Mouse (Mus musculus) thymus, adult 2 months (tissue): ENCODE data around the gene Myrip.

Experiments used
- CTCF ChIP-seq: fragments of 200-500 bp; IDR thresholded peaks from 2 replicates; pipeline ENCODE4 v1.5.1; 2012; ENCODE audit warnings: mild to moderate bottlenecking, control low read depth, low read length, moderate library complexity, borderline replicate concordance; ENCODE audit not compliant: control insufficient read depth, poor library complexity, insufficient read depth; ENCODE audit errors: extremely low read depth
- POLR2A ChIP-seq: fragments of 200-500 bp; IDR thresholded peaks from 2 replicates; pipeline ENCODE4 v1.6.1; 2012; ENCODE audit warnings: mild to moderate bottlenecking, low read length, control low read depth, moderate library complexity; ENCODE audit not compliant: control insufficient read depth, poor library complexity, insufficient read depth; ENCODE audit errors: extremely low read depth

- no peak for TF ChIP-seq POLR2A
- no peak for TF ChIP-seq CTCF
Measured at GRCm38 (mm10) chr9:120353967-120354366, 52.7 kb downstream of the Myrip start.
